Mouse (Mus musculus): ENCODE results near the gene Fam163b. TPM values are rescaled to one million over a fixed set of nuclear protein-coding genes. Genes with fewer than 3 reads are reported as not detected.

Fam163b gene
- polyA plus RNA-seq, 1 experiment from 2014 or later, result 0.16 TPM

- no peaks in the 10 kb centered on the region for H3K36me3 ChIP-seq (ENCODE audit: control insufficient read depth, insufficient read depth, low read length)
- peak overlapping the region; percentile 68 for H3K27ac ChIP-seq (ENCODE audit: low read length)
- H3K4me3 ChIP-seq (ENCODE audit: low read length), result no peak overlapping the region
- H3K4me2 ChIP-seq (ENCODE audit: low read depth, low read length), result no peak overlapping the region
- peaks cover 28% of the 10 kb centered on the region for H3K4me1 ChIP-seq (ENCODE audit: control insufficient read depth, insufficient read depth, low read length)
- WGBS, result 0% methylated on average over 6 of the region's 6 CpGs
- H3K9ac ChIP-seq (ENCODE audit: low read depth, low read length), result no peak overlapping the region; the same call in 1 of the 2 replicates
- no peaks in the 10 kb centered on the region for H3K27me3 ChIP-seq (replicated peaks; ENCODE audit: control insufficient read depth, insufficient read depth, low read length)
- ATAC-seq, result peak; percentile 85
- H3K9me3 ChIP-seq (ENCODE audit: control insufficient read depth, low read length), result no peaks in the 10 kb centered on the region
Observed at GRCm38 (mm10) chr2:27097776-27098175, 44.5 kb downstream of the Fam163b start.

GRCm38 (mm10) chr2:27097241-27097656 is 45.0 kb downstream of the Fam163b start:
- H3K27ac ChIP-seq (ENCODE audit: low read length), result peak overlapping the region; percentile 68
- H3K9me3 ChIP-seq (ENCODE audit: control insufficient read depth, low read length), result no peaks in the 10 kb centered on the region
- no peaks in the 10 kb centered on the region for H3K36me3 ChIP-seq (ENCODE audit: control insufficient read depth, insufficient read depth, low read length)
- H3K27me3 ChIP-seq (replicated peaks; ENCODE audit: control insufficient read depth, insufficient read depth, low read length), result no peaks in the 10 kb centered on the region
- H3K4me3 ChIP-seq (ENCODE audit: low read length), result no peak overlapping the region
- H3K4me2 ChIP-seq (ENCODE audit: low read depth, low read length), result no peak overlapping the region
- peak; percentile 46 for ATAC-seq
- no peak overlapping the region for H3K9ac ChIP-seq (ENCODE audit: low read depth, low read length)
- H3K4me1 ChIP-seq (ENCODE audit: control insufficient read depth, insufficient read depth, low read length), result peaks cover 28% of the 10 kb centered on the region
- WGBS, result 41% methylated on average over 6 of the region's 6 CpGs

- H3K9me3 ChIP-seq (ENCODE audit: control insufficient read depth, low read length), result no peaks in the 10 kb centered on the region
- no peak for ATAC-seq
- H3K4me2 ChIP-seq (ENCODE audit: low read depth, low read length), result no peak overlapping the region
- peaks cover 28% of the 10 kb centered on the region for H3K4me1 ChIP-seq (ENCODE audit: control insufficient read depth, insufficient read depth, low read length)
- H3K27me3 ChIP-seq (replicated peaks; ENCODE audit: control insufficient read depth, insufficient read depth, low read length), result no peaks in the 10 kb centered on the region
- H3K27ac ChIP-seq (ENCODE audit: low read length), result peak overlapping the region; percentile 68; the same call in 1 of the 2 replicates
- no peak overlapping the region for H3K4me3 ChIP-seq (ENCODE audit: low read length)
- H3K9ac ChIP-seq (ENCODE audit: low read depth, low read length), result no peak overlapping the region
- H3K36me3 ChIP-seq (ENCODE audit: control insufficient read depth, insufficient read depth, low read length), result no peaks in the 10 kb centered on the region
- WGBS, result 44% methylated on average over 13 of the region's 13 CpGs
Observed at GRCm38 (mm10) chr2:27096341-27096981, 45.8 kb downstream of the Fam163b start.

- H3K4me1 ChIP-seq (ENCODE audit: control insufficient read depth, insufficient read depth, low read length), result peaks cover 28% of the 10 kb centered on the region
- no peak overlapping the region for H3K4me2 ChIP-seq (ENCODE audit: low read depth, low read length)
- no peaks in the 10 kb centered on the region for H3K9me3 ChIP-seq (ENCODE audit: control insufficient read depth, low read length)
- ATAC-seq, result no peak
- H3K9ac ChIP-seq (ENCODE audit: low read depth, low read length), result no peak overlapping the region
- 92% methylated on average over 7 of the region's 7 CpGs for WGBS
- no peaks in the 10 kb centered on the region for H3K27me3 ChIP-seq (replicated peaks; ENCODE audit: control insufficient read depth, insufficient read depth, low read length)
- H3K36me3 ChIP-seq (ENCODE audit: control insufficient read depth, insufficient read depth, low read length), result no peaks in the 10 kb centered on the region
- no peak overlapping the region for H3K4me3 ChIP-seq (ENCODE audit: low read length)
- no peak overlapping the region for H3K27ac ChIP-seq (ENCODE audit: low read length)
Observed at GRCm38 (mm10) chr2:27095178-27095577, 47.1 kb downstream of the Fam163b start.

- Histone ChIP-seq H3K4me1 (ENCODE audit: control insufficient read depth, insufficient read depth, low read length) (peaks cover 20% of the 10 kb centered on the region), H3K4me2 (ENCODE audit: low read depth, low read length) (no peak overlapping the region), H3K9me3 (ENCODE audit: control insufficient read depth, low read length) (no peaks in the 10 kb centered on the region), H3K9ac (ENCODE audit: low read depth, low read length) (no peak overlapping the region), H3K36me3 (ENCODE audit: control insufficient read depth, insufficient read depth, low read length) (no peaks in the 10 kb centered on the region), H3K27ac (ENCODE audit: low read length) (no peak overlapping the region), H3K27me3 (replicated peaks; ENCODE audit: control insufficient read depth, insufficient read depth, low read length) (no peaks in the 10 kb centered on the region), H3K4me3 (ENCODE audit: low read length) (no peak overlapping the region)
- ATAC-seq, result no peak
- 78% methylated on average over 1 of the region's 1 CpGs for WGBS
Observed at GRCm38 (mm10) chr2:27089238-27089637, 53.1 kb downstream of the Fam163b start.

- 61% methylated on average over 5 of the region's 5 CpGs for WGBS
- ATAC-seq, result no peak
- Histone ChIP-seq H3K4me2 (ENCODE audit: low read depth, low read length) (no peak overlapping the region), H3K27me3 (replicated peaks; ENCODE audit: control insufficient read depth, insufficient read depth, low read length) (no peaks in the 10 kb centered on the region), H3K36me3 (ENCODE audit: control insufficient read depth, insufficient read depth, low read length) (no peaks in the 10 kb centered on the region), H3K9ac (ENCODE audit: low read depth, low read length) (no peak overlapping the region), H3K27ac (ENCODE audit: low read length) (peak overlapping the region; percentile 73), H3K9me3 (ENCODE audit: control insufficient read depth, low read length) (no peaks in the 10 kb centered on the region), H3K4me1 (ENCODE audit: control insufficient read depth, insufficient read depth, low read length) (peaks cover 20% of the 10 kb centered on the region), H3K4me3 (ENCODE audit: low read length) (no peak overlapping the region)
Observed at GRCm38 (mm10) chr2:27088700-27089099, 53.6 kb downstream of the Fam163b start.

- no peaks in the 10 kb centered on the region for H3K27me3 ChIP-seq (replicated peaks; ENCODE audit: control insufficient read depth, insufficient read depth, low read length)
- H3K36me3 ChIP-seq (ENCODE audit: control insufficient read depth, insufficient read depth, low read length), result no peaks in the 10 kb centered on the region
- peak; percentile 75 for ATAC-seq
- H3K4me1 ChIP-seq (ENCODE audit: control insufficient read depth, insufficient read depth, low read length), result peaks cover 20% of the 10 kb centered on the region
- no peak overlapping the region for H3K9ac ChIP-seq (ENCODE audit: low read depth, low read length)
- H3K27ac ChIP-seq (ENCODE audit: low read length), result peak overlapping the region; percentile 73
- H3K9me3 ChIP-seq (ENCODE audit: control insufficient read depth, low read length), result no peaks in the 10 kb centered on the region
- H3K4me2 ChIP-seq (ENCODE audit: low read depth, low read length), result no peak overlapping the region
- 30% methylated on average over 18 of the region's 18 CpGs for WGBS
- H3K4me3 ChIP-seq (ENCODE audit: low read length), result no peak overlapping the region
Observed at GRCm38 (mm10) chr2:27088071-27088644, 54.1 kb downstream of the Fam163b start.

GRCm38 (mm10) chr2:27087581-27087980 is 54.7 kb downstream of the Fam163b start:
- no peak overlapping the region for H3K9ac ChIP-seq (ENCODE audit: low read depth, low read length)
- no peaks in the 10 kb centered on the region for H3K27me3 ChIP-seq (replicated peaks; ENCODE audit: control insufficient read depth, insufficient read depth, low read length)
- no peak overlapping the region for H3K27ac ChIP-seq (ENCODE audit: low read length)
- peaks cover 20% of the 10 kb centered on the region for H3K4me1 ChIP-seq (ENCODE audit: control insufficient read depth, insufficient read depth, low read length)
- H3K9me3 ChIP-seq (ENCODE audit: control insufficient read depth, low read length), result no peaks in the 10 kb centered on the region
- no peak for ATAC-seq
- no peaks in the 10 kb centered on the region for H3K36me3 ChIP-seq (ENCODE audit: control insufficient read depth, insufficient read depth, low read length)
- H3K4me2 ChIP-seq (ENCODE audit: low read depth, low read length), result no peak overlapping the region
- WGBS, result 82% methylated on average over 5 of the region's 5 CpGs
- no peak overlapping the region for H3K4me3 ChIP-seq (ENCODE audit: low read length)

GRCm38 (mm10) chr2:27086483-27087010 is 55.7 kb downstream of the Fam163b start:
- 75% methylated on average over 4 of the region's 4 CpGs for WGBS
- no peak for ATAC-seq

More at GRCm38 (mm10) chr2:27086483-27087010, 55.7 kb downstream of the Fam163b start:
- Histone ChIP-seq H3K36me3 (ENCODE audit: control insufficient read depth, insufficient read depth, low read length) (no peaks in the 10 kb centered on the region), H3K4me1 (ENCODE audit: control insufficient read depth, insufficient read depth, low read length) (peaks cover 20% of the 10 kb centered on the region), H3K27me3 (replicated peaks; ENCODE audit: control insufficient read depth, insufficient read depth, low read length) (no peaks in the 10 kb centered on the region), H3K9me3 (ENCODE audit: control insufficient read depth, low read length) (no peaks in the 10 kb centered on the region), H3K4me2 (ENCODE audit: low read depth, low read length) (no peak overlapping the region), H3K9ac (ENCODE audit: low read depth, low read length) (no peak overlapping the region), H3K27ac (ENCODE audit: low read length) (no peak overlapping the region), H3K4me3 (ENCODE audit: low read length) (no peak overlapping the region)
